ENCODE assay signal across 8 mouse cellular contexts in genomic region chr10:61877787-61878186, GRCm38 (mm10).
DNase-seq lines count a peak whose midpoint lies in the region; ATAC-seq and TF ChIP-seq lines count a peak whose summit lies in the region.

No protein-coding gene starts in this region.

- no peak for TF ChIP-seq POLR2A in testis, adult 2 months (IDR thresholded peaks at IDR 0.05; ENCODE audit: control insufficient read depth, low read depth, low read length)

- no peaks in the 10 kb centered on the region for H3K9me3 ChIP-seq in limb, embryonic 12.5 days
- no peaks in the 10 kb centered on the region for H3K9me3 ChIP-seq in midbrain, postnatal 0 days (ENCODE audit: low read length)

- peaks cover 26% of the 10 kb centered on the region for H3K27me3 ChIP-seq in limb, embryonic 12.5 days
- H3K27me3 ChIP-seq in midbrain, postnatal 0 days (ENCODE audit: insufficient read depth, low read length): no peaks in the 10 kb centered on the region
- no peaks in the 10 kb centered on the region for H3K27me3 ChIP-seq in testis, adult 2 months (ENCODE audit: control insufficient read depth, insufficient read depth, low read length)

- H3K4me2 ChIP-seq in limb, embryonic 12.5 days: 0 out of 2 replicates have a peak overlapping the region, but pooled peaks have one; percentile 17
- H3K4me2 ChIP-seq in midbrain, postnatal 0 days (ENCODE audit: low read depth, low read length, poor library complexity, severe bottlenecking): no peak overlapping the region

- H3K9ac ChIP-seq in limb, embryonic 12.5 days (replicated peaks): no peak overlapping the region
- no peak overlapping the region for H3K9ac ChIP-seq in midbrain, postnatal 0 days (replicated peaks; ENCODE audit: low read length, poor library complexity, severe bottlenecking)

- TF ChIP-seq CTCF in midbrain, postnatal 0 days (IDR thresholded peaks at IDR 0.05): peak; percentile 94
- peak; percentile 88 for TF ChIP-seq CTCF in testis, adult 2 months (IDR thresholded peaks at IDR 0.05; ENCODE audit: control insufficient read depth, insufficient read depth, insufficient replicate concordance, low read depth, low read length)

- no peak for ATAC-seq in limb, embryonic 12.5 days (ENCODE audit: insufficient number of reproducible peaks, insufficient read depth, low FRiP score, low TSS enrichment, low read depth)
- ATAC-seq in midbrain, postnatal 0 days (ENCODE audit: low FRiP score): peak; percentile 52; the same call in 1 of the 2 replicates

- peak; percentile 15 for DNase-seq in 3134 (ENCODE audit: extremely low read depth, insufficient read length, low spot score)
- peak; percentile 43 for DNase-seq in adrenal gland, adult 2 months
- DNase-seq in embryo, embryonic 9.5 days (ENCODE audit: extremely low spot score): peak; percentile 80
- peak; percentile 14 for DNase-seq in heart, adult 8-10 months (ENCODE audit: low spot score)
- peak; percentile 37 for DNase-seq in kidney, adult 9 months
- DNase-seq in midbrain, postnatal 0 days (ENCODE audit: low spot score): peak; percentile 84

- H3K4me1 ChIP-seq in limb, embryonic 12.5 days (replicated peaks): peaks cover 27% of the 10 kb centered on the region
- H3K4me1 ChIP-seq in midbrain, postnatal 0 days (ENCODE audit: insufficient read depth, low read length): no peaks in the 10 kb centered on the region
- no peaks in the 10 kb centered on the region; the same call in 1 of the 2 replicates for H3K4me1 ChIP-seq in testis, adult 2 months (ENCODE audit: control insufficient read depth, insufficient read depth, low read length)

- no peak overlapping the region for H3K27ac ChIP-seq in limb, embryonic 12.5 days
- H3K27ac ChIP-seq in midbrain, postnatal 0 days (ENCODE audit: low read depth, low read length): no peak overlapping the region
- H3K27ac ChIP-seq in testis, adult 2 months (ENCODE audit: control insufficient read depth, insufficient read depth, low read depth, low read length): no peak overlapping the region

- H3K4me3 ChIP-seq in limb, embryonic 12.5 days (replicated peaks): no peak overlapping the region
- no peak overlapping the region for H3K4me3 ChIP-seq in midbrain, postnatal 0 days (ENCODE audit: low read depth, low read length)
- H3K4me3 ChIP-seq in testis, adult 2 months (ENCODE audit: control insufficient read depth, low read depth, low read length): no peak overlapping the region

- no peaks in the 10 kb centered on the region for H3K36me3 ChIP-seq in limb, embryonic 12.5 days
- H3K36me3 ChIP-seq in midbrain, postnatal 0 days (ENCODE audit: insufficient read depth, low read length): no peaks in the 10 kb centered on the region
- H3K36me3 ChIP-seq in testis, adult 2 months (ENCODE audit: control insufficient read depth, insufficient read depth, low read length): no peaks in the 10 kb centered on the region

- 6% methylated on average over 6 of the region's 6 CpGs for WGBS in limb, embryonic 12.5 days
- WGBS in midbrain, postnatal 0 days: 11% methylated on average over 6 of the region's 6 CpGs

Comparison
In these comparisons a context has a peak if more than half of its experiments do, and no peak if none do; other contexts are left out.
1. DNase-seq: peak in every context shown above with its lines; median percentile 84 in midbrain, postnatal 0 days; 80 in embryo, embryonic 9.5 days; 43 in adrenal gland, adult 2 months; 37 in kidney, adult 9 months; 15 in 3134; 14 in heart, adult 8-10 months.